In the genomic region with DNA sequence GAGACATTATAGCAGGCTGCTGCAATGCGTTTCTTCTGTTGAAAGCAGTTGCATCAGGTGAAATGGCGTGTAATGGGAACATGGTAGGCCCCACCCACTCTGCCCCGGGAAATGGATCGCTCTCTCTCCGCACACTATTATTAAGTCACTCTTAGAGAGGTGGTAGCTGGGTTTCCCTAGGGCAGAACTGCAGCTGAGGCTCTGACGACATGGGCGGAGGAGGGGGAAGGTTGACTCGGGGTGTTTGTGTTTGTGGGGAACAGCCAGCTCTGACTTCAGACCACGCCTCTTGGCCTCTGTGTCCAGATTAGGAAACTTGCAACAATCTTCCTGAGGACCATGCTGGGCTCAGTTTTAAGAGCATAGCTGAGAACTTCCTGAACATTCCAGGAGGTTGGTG, we compare ENCODE assay signal across 11 mouse cellular contexts. TPM values are rescaled to one million over a fixed set of nuclear protein-coding genes. Genes with fewer than 3 reads are reported as not detected.
DNase-seq lines count a peak whose midpoint lies in the region; ATAC-seq lines count a peak whose summit lies in the region.
"Had no signal": no experiment of that assay in that cellular context is flagged by ENCODE, and none has a peak within 500 bp of the region (broad histone marks: within the 10 kb centered on the region; RNA-seq: fewer than 3 reads in every experiment).

No protein-coding gene starts in this region.

- H3K4me2 ChIP-seq in heart, embryonic 12.5 days, result no peak overlapping the region
- H3K4me2 ChIP-seq in hindbrain, embryonic 13.5 days, result no peak overlapping the region
- H3K4me2 ChIP-seq in forebrain, embryonic 12.5 days, result no peak overlapping the region
- H3K4me2 ChIP-seq: liver, embryonic 13.5 days; neural tube, embryonic 13.5 days had no signal

- peak; percentile 88 to 93 for DNase-seq in heart, adult 18-20 months
- DNase-seq in adrenal gland, adult 8-10 months, result peak; percentile 69
- peak; percentile 51 to 58 for DNase-seq in heart, postnatal 10 days
- peak; percentile 79 to 80 for DNase-seq in lung, postnatal 4 days
- DNase-seq: liver, embryonic 13.5 days had no signal

- intact Hi-C loops in heart, postnatal 10 days (cut with DNase I), result no loop called here

- no peak overlapping the region for H3K9ac ChIP-seq in heart, embryonic 12.5 days
- no peak overlapping the region for H3K9ac ChIP-seq in hindbrain, embryonic 13.5 days
- no peak overlapping the region for H3K9ac ChIP-seq in forebrain, embryonic 12.5 days
- H3K9ac ChIP-seq: liver, embryonic 13.5 days; neural tube, embryonic 13.5 days had no signal

- ATAC-seq in heart, embryonic 12.5 days (ENCODE audit: insufficient number of reproducible peaks, low FRiP score), result no peak
- ATAC-seq in hindbrain, embryonic 13.5 days (ENCODE audit: low FRiP score), result no peak
- no peak for ATAC-seq in forebrain, embryonic 12.5 days (ENCODE audit: low FRiP score)
- no peak for ATAC-seq in CD4-positive, CD25-positive, alpha-beta regulatory T cell, adult 4 months

- 71% methylated on average over 9 of the region's 9 CpGs for WGBS in heart, embryonic 12.5 days
- WGBS in hindbrain, embryonic 13.5 days, result 68% methylated on average over 9 of the region's 9 CpGs
- 75% methylated on average over 9 of the region's 9 CpGs for WGBS in forebrain, embryonic 12.5 days

- no peak overlapping the region for H3K27ac ChIP-seq in heart, embryonic 12.5 days (ENCODE audit: poor library complexity, severe bottlenecking)
- H3K27ac ChIP-seq in hindbrain, embryonic 13.5 days, result no peak overlapping the region
- H3K27ac ChIP-seq in forebrain, embryonic 12.5 days, result no peak overlapping the region
- H3K27ac ChIP-seq: liver, embryonic 13.5 days; neural tube, embryonic 13.5 days had no signal

- no peak overlapping the region for H3K4me3 ChIP-seq in heart, embryonic 12.5 days
- H3K4me3 ChIP-seq in hindbrain, embryonic 13.5 days, result no peak overlapping the region
- H3K4me3 ChIP-seq in forebrain, embryonic 12.5 days (replicated peaks), result no peak overlapping the region
- H3K4me3 ChIP-seq: liver, embryonic 13.5 days; neural tube, embryonic 13.5 days had no signal

- no peaks in the 10 kb centered on the region for H3K9me3 ChIP-seq in heart, embryonic 12.5 days (replicated peaks)
- H3K9me3 ChIP-seq in hindbrain, embryonic 13.5 days, result no peaks in the 10 kb centered on the region
- H3K9me3 ChIP-seq in forebrain, embryonic 12.5 days, result no peaks in the 10 kb centered on the region
- H3K9me3 ChIP-seq: liver, embryonic 13.5 days; neural tube, embryonic 13.5 days had no signal

- 0 out of 2 replicates have a peak, but pooled peaks cover 9% of the 10 kb centered on the region for H3K27me3 ChIP-seq in heart, embryonic 12.5 days (replicated peaks)
- no peaks in the 10 kb centered on the region for H3K27me3 ChIP-seq in hindbrain, embryonic 13.5 days
- H3K27me3 ChIP-seq in forebrain, embryonic 12.5 days, result no peaks in the 10 kb centered on the region
- H3K27me3 ChIP-seq: liver, embryonic 13.5 days; neural tube, embryonic 13.5 days had no signal

- no peaks in the 10 kb centered on the region for H3K36me3 ChIP-seq in heart, embryonic 12.5 days
- H3K36me3 ChIP-seq in hindbrain, embryonic 13.5 days, result no peaks in the 10 kb centered on the region
- no peaks in the 10 kb centered on the region for H3K36me3 ChIP-seq in forebrain, embryonic 12.5 days (replicated peaks)
- H3K36me3 ChIP-seq: liver, embryonic 13.5 days; neural tube, embryonic 13.5 days had no signal

- peaks cover 8% of the 10 kb centered on the region; the same call in 1 of the 2 replicates for H3K4me1 ChIP-seq in heart, embryonic 12.5 days (replicated peaks)
- peaks cover 5% of the 10 kb centered on the region; the same call in 1 of the 2 replicates for H3K4me1 ChIP-seq in hindbrain, embryonic 13.5 days (replicated peaks)
- no peaks in the 10 kb centered on the region for H3K4me1 ChIP-seq in forebrain, embryonic 12.5 days

RNA-seq across cellular contexts. Expression of gene Gm17334, which starts 32.8 kb away (rescaled TPM):
- under 1 TPM in 1 of 2 experiments, not detected in 1; 0.30 TPM for total RNA-seq in heart, adult 18-20 months (2021)
- polyA plus RNA-seq in heart, embryonic 12.5 days (2016; fragmentation: Nextera tagmentation; extraction: Ambion mirVana), result 0.22 TPM in 1 of 2 replicates, not detected in the other
- total RNA-seq in adrenal gland, adult 8-10 months (2022), result 1 to 10 TPM in 2 of 4 experiments, under 1 TPM in 2; 0.84 to 1.5 (median 1.1) TPM
- total RNA-seq in heart, postnatal 10 days (2021), result under 1 TPM in 1 of 2 experiments, not detected in 1; 0.30 TPM
- polyA plus RNA-seq in hindbrain, embryonic 13.5 days (2015; fragmentation: Nextera tagmentation; extraction: Ambion mirVana), result not detected in 2 replicates
- not detected in 2 replicates for polyA plus RNA-seq in forebrain, embryonic 12.5 days (2016; fragmentation: Nextera tagmentation; extraction: Ambion mirVana)
- polyA plus RNA-seq in CD4-positive, CD25-positive, alpha-beta regulatory T cell, adult 4 months (2017; shearing (Covaris generic)), result 1 to 10 TPM; 6.1 to 9.8 TPM
- polyA plus RNA-seq: liver, embryonic 13.5 days; neural tube, embryonic 13.5 days; testis, adult 2 months had no signal

RNA-seq across cellular contexts. Expression of gene Irf1, which starts 36.0 kb away (rescaled TPM):
- 10 to 100 TPM; 18.7 to 23.9 TPM for total RNA-seq in heart, adult 18-20 months (2021)
- polyA plus RNA-seq in heart, embryonic 12.5 days (2016; fragmentation: Nextera tagmentation; extraction: Ambion mirVana), result 9.8 and 11.3 TPM in 2 replicates
- total RNA-seq in adrenal gland, adult 8-10 months (2022), result 10 to 100 TPM; 29.0 to 50.6 (median 43.2) TPM
- 10 to 100 TPM; 15.3 to 18.4 TPM for total RNA-seq in heart, postnatal 10 days (2021)
- polyA plus RNA-seq in hindbrain, embryonic 13.5 days (2015; fragmentation: Nextera tagmentation; extraction: Ambion mirVana), result 2.5 and 2.9 TPM in 2 replicates
- polyA plus RNA-seq in forebrain, embryonic 12.5 days (2016; fragmentation: Nextera tagmentation; extraction: Ambion mirVana), result 3.6 and 3.9 TPM in 2 replicates
- 100 to 1,000 TPM; 310 to 397 TPM for polyA plus RNA-seq in CD4-positive, CD25-positive, alpha-beta regulatory T cell, adult 4 months (2017; shearing (Covaris generic))

RNA-seq across cellular contexts. Expression of gene Gm12216, which starts 53.3 kb away (rescaled TPM):
- 1 to 10 TPM; 2.5 to 2.6 TPM for total RNA-seq in heart, adult 18-20 months (2021)
- 0.19 and 0.27 TPM in 2 replicates for polyA plus RNA-seq in heart, embryonic 12.5 days (2016; fragmentation: Nextera tagmentation; extraction: Ambion mirVana)
- total RNA-seq in adrenal gland, adult 8-10 months (2022), result 10 to 100 TPM in 2 of 4 experiments, 1 to 10 TPM in 2; 4.1 to 12.6 (median 9.8) TPM
- 1 to 10 TPM; 1.9 to 2.0 TPM for total RNA-seq in heart, postnatal 10 days (2021)
- 0.31 and 0.69 TPM in 2 replicates for polyA plus RNA-seq in hindbrain, embryonic 13.5 days (2015; fragmentation: Nextera tagmentation; extraction: Ambion mirVana)
- polyA plus RNA-seq in forebrain, embryonic 12.5 days (2016; fragmentation: Nextera tagmentation; extraction: Ambion mirVana), result 0.36 TPM in 1 of 2 replicates, not detected in the other
- 10 to 100 TPM; 31.5 to 32.1 TPM for polyA plus RNA-seq in CD4-positive, CD25-positive, alpha-beta regulatory T cell, adult 4 months (2017; shearing (Covaris generic))

Comparison
In these comparisons a context has a peak if more than half of its experiments do, and no peak if none do; other contexts are left out.
1. RNA of gene Irf1, which starts 36.0 kb away (polyA plus RNA-seq): 310 to 397 TPM in CD4-positive, CD25-positive, alpha-beta regulatory T cell, adult 4 months; 9.8 to 11.3 TPM in heart, embryonic 12.5 days, 3.6 to 3.9 TPM in forebrain, embryonic 12.5 days and 2.5 to 2.9 TPM in hindbrain, embryonic 13.5 days; every median in the first group is over 10 times any median in the second.
2. RNA of gene Gm12216, which starts 53.3 kb away (polyA plus RNA-seq): 31.5 to 32.1 TPM in CD4-positive, CD25-positive, alpha-beta regulatory T cell, adult 4 months; 0.31 to 0.69 TPM in hindbrain, embryonic 13.5 days, 0.36 TPM in forebrain, embryonic 12.5 days and 0.19 to 0.27 TPM in heart, embryonic 12.5 days; every median in the first group is over 10 times any median in the second.
3. Peak in every context shown above with its lines, with median percentiles within 50 percentile points of each other: DNase-seq.